Mouse (Mus musculus) ES-E14 (cell line): Measurements from ENCODE around the gene R3hcc1l.

Experiments
- HCFC1 ChIP-seq: IDR thresholded peaks from 2 replicates; pipeline ENCODE4 v1.6.1; 2012; ENCODE audit warnings: low read length, inconsistent platforms, borderline replicate concordance; ENCODE audit not compliant: insufficient read depth
- MAFK ChIP-seq: IDR thresholded peaks from 2 replicates; pipeline ENCODE4 v1.6.1; 2014; ENCODE audit warnings: mild to moderate bottlenecking, low read depth, low read length, inconsistent platforms; ENCODE audit not compliant: insufficient read depth
- ZC3H11A ChIP-seq: IDR thresholded peaks from 2 replicates; pipeline ENCODE4 v1.6.1; 2012; ENCODE audit warnings: low read depth, mild to moderate bottlenecking, inconsistent platforms, low read length, borderline replicate concordance
- ZNF384 ChIP-seq: IDR thresholded peaks from 2 replicates; pipeline ENCODE4 v1.6.1; 2012; ENCODE audit warnings: low read depth, low read length, inconsistent platforms

GRCm38 (mm10) chr19:42534427-42534826 is 15.9 kb downstream of the R3hcc1l start:
- no peak for TF ChIP-seq ZC3H11A
- TF ChIP-seq ZNF384 = no peak
- TF ChIP-seq MAFK = no peak
- no peak for TF ChIP-seq HCFC1
